Mouse (Mus musculus) adrenal gland, postnatal 4 days (tissue): ENCODE results near the gene Ep400. TPM values are rescaled to one million over a fixed set of nuclear protein-coding genes. Genes with fewer than 3 reads are reported as not detected.

Experiments
- microRNA-seq: library from miRNA; unstranded; fragments of <30 nt; microRNA quantifications from one replicate; pipeline ENCODE4 v1.2.0, GENCODE M21; 2021
- total RNA-seq, 2 experiments: library from RNA; stranded (reverse); gene quantifications; 2 replicates each; pipeline ENCODE4 v1.2.3; 2021

Gene Ep400
- total RNA-seq, 2 experiments from 2014 or later = 93.2 to 114 TPM

Small RNA genes lying within 50 kb of the gene (microRNA-seq; reads per million reads assigned to microRNA genes)
- gene Mir7026 = 2.6 reads per million, percentile 2 among the genes with 10 or more reads in this experiment

Other genes starting within 250 kb of the Ep400 start
- gene Galnt9, start 226.4 kb downstream of the Ep400 start, total RNA-seq = under 1 TPM; 0.76 to 0.85 TPM
- 10 to 100 TPM; 27.0 to 29.3 TPM for gene Noc4l, start 117.3 kb downstream of the Ep400 start, total RNA-seq
- gene Ddx51, start 117.3 kb downstream of the Ep400 start, total RNA-seq = 10 to 100 TPM; 26.3 to 27.0 TPM
- 10 to 100 TPM; 40.2 to 47.2 TPM for gene Pus1, start 9.9 kb upstream of the Ep400 start, total RNA-seq
- gene Ulk1, start 39.4 kb upstream of the Ep400 start, total RNA-seq = 10 to 100 TPM; 59.5 to 64.8 TPM
- 10 to 100 TPM; 24.3 to 25.3 TPM for gene Hscb, start 69.1 kb upstream of the Ep400 start, total RNA-seq
- 10 to 100 TPM in 1 of 2 experiments, 1 to 10 TPM in 1; 8.2 to 13.3 TPM for gene Chek2, start 69.3 kb upstream of the Ep400 start, total RNA-seq
- gene Ttc28, start 109.1 kb upstream of the Ep400 start, total RNA-seq = 10 to 100 TPM; 34.1 TPM